Mouse (Mus musculus) heart, embryonic 11.5 days (tissue): ENCODE results near the gene Txndc15. TPM values are rescaled to one million over a fixed set of nuclear protein-coding genes. Genes with fewer than 3 reads are reported as not detected.
"Not testable (repeated sequence)": the region's sequence is repeated elsewhere in the genome, so short reads cannot be mapped to it uniquely, and the experiment has no call there.

Experiments
- ATAC-seq: fragments of 200-750 bp; cut with Nextera tagmentation; replicated peaks from 2 replicates; pipeline ENCODE4 v1.8.0; 2017; ENCODE audit warnings: moderate library complexity; ENCODE audit not compliant: insufficient number of reproducible peaks, low FRiP score, low TSS enrichment
- H3K27ac ChIP-seq: fragments of 300-500 bp; sonication (generic); 2 replicates; pipeline ENCODE4 v1.5.1; 2014; ENCODE audit warnings: mild to moderate bottlenecking, low read depth, low read length
- H3K27me3 ChIP-seq: fragments of 300-500 bp; sonication (generic); 2 replicates; pipeline ENCODE4 v1.6.1; 2014; ENCODE audit warnings: mild to moderate bottlenecking, low read length, mixed read lengths; ENCODE audit not compliant: control insufficient read depth, insufficient read depth
- H3K36me3 ChIP-seq: fragments of 300-500 bp; sonication (generic); 2 replicates; pipeline ENCODE4 v1.6.1; 2014; ENCODE audit warnings: mild to moderate bottlenecking, low read length, moderate library complexity, mixed read lengths; ENCODE audit not compliant: control insufficient read depth, insufficient read depth
- H3K4me1 ChIP-seq: fragments of 300-500 bp; sonication (generic); 2 replicates; pipeline ENCODE4 v1.6.1; 2014; ENCODE audit warnings: low read length; ENCODE audit not compliant: control insufficient read depth, insufficient read depth
- H3K4me2 ChIP-seq: fragments of 300-500 bp; sonication (generic); 2 replicates; pipeline ENCODE4 v1.6.1; 2014; ENCODE audit warnings: mild to moderate bottlenecking, moderate library complexity
- H3K4me3 ChIP-seq: fragments of 300-500 bp; sonication (generic); 2 replicates; pipeline ENCODE4 v1.5.1; 2014; ENCODE audit warnings: low read depth, low read length
- H3K9ac ChIP-seq: fragments of 300-500 bp; sonication (generic); 2 replicates; pipeline ENCODE4 v1.6.1; 2014; ENCODE audit warnings: mild to moderate bottlenecking, low read depth, low read length, moderate library complexity
- H3K9me3 ChIP-seq: fragments of 300-500 bp; sonication (generic); replicated peaks from 2 replicates; pipeline ENCODE4 v1.6.1; 2016; ENCODE audit warnings: low read length; ENCODE audit not compliant: control insufficient read depth
- WGBS: fragments of 180-500 bp; shearing (Covaris S2); extraction: QIAGEN DNeasy Blood & Tissue Kit; methylation state at CpG from one replicate; pipeline ENCODE4 v1.1.7; 2014; ENCODE audit not compliant: insufficient replicate concordance; 5-methylcytosine and 5-hydroxymethylcytosine counted together
- polyA plus RNA-seq: library from polyadenylated mRNA; unstranded; fragments of >200 nt; fragmentation: Nextera tagmentation; extraction: Ambion mirVana; gene quantifications from 2 replicates; pipeline ENCODE4 v1.2.1, GENCODE M21; 2014

The Txndc15 gene
- polyA plus RNA-seq, 1 experiment from 2014 or later = 61.1 TPM

GRCm38 (mm10) chr13:55692535-55693242 is 21.8 kb upstream of the Txndc15 start, which contains the start of gene B230219D22Rik:
Gene B230219D22Rik, plus strand, starts transcription at chr13:55693124.
- peak; percentile 95 for ATAC-seq
- Histone ChIP-seq H3K9me3 (no peaks in the 10 kb centered on the region), H3K9ac (peak within 1 kb of the TSS; percentile 100), H3K4me1 (peaks cover 15% of the 10 kb centered on the region), H3K4me3 (peak within 1 kb of the TSS; percentile 99), H3K4me2 (peak within 1 kb of the TSS; percentile 74), H3K36me3 (no peaks in the 10 kb centered on the region), H3K27ac (peak within 1 kb of the TSS; percentile 99), H3K27me3 (no peaks in the 10 kb centered on the region)
- 2% methylated on average over 47 of the region's 51 CpGs for WGBS

- H3K9ac ChIP-seq = peak overlapping the region; percentile 100
- peak; percentile 62 for ATAC-seq
- peak overlapping the region; percentile 99 for H3K4me3 ChIP-seq
- H3K4me2 ChIP-seq = peak overlapping the region; percentile 74
- H3K36me3 ChIP-seq = no peaks in the 10 kb centered on the region
- H3K27me3 ChIP-seq = no peaks in the 10 kb centered on the region
- under 1% methylated on average over 64 of the region's 70 CpGs for WGBS
- peaks cover 12% of the 10 kb centered on the region for H3K4me1 ChIP-seq
- peak overlapping the region; percentile 99 for H3K27ac ChIP-seq
- no peaks in the 10 kb centered on the region for H3K9me3 ChIP-seq
Measured at GRCm38 (mm10) chr13:55693243-55693721, 21.2 kb upstream of the Txndc15 start.

GRCm38 (mm10) chr13:55694110-55694509 is 20.3 kb upstream of the Txndc15 start:
- Histone ChIP-seq H3K36me3 (peaks cover 2% of the 10 kb centered on the region), H3K9me3 (no peaks in the 10 kb centered on the region), H3K27ac (no peak overlapping the region), H3K4me2 (peak overlapping the region; percentile 74), H3K27me3 (no peaks in the 10 kb centered on the region), H3K9ac (peak overlapping the region; percentile 100), H3K4me3 (peak overlapping the region; percentile 99), H3K4me1 (peaks cover 12% of the 10 kb centered on the region)
- no peak for ATAC-seq
- 19% methylated on average over 8 of the region's 8 CpGs for WGBS

GRCm38 (mm10) chr13:55695989-55696388 is 18.5 kb upstream of the Txndc15 start:
- not testable (repeated sequence) for H3K4me2 ChIP-seq, H3K9me3 ChIP-seq, H3K9ac ChIP-seq, ATAC-seq, H3K27ac ChIP-seq, H3K4me3 ChIP-seq, H3K27me3 ChIP-seq
- Histone ChIP-seq H3K36me3 (peaks cover 13% of the 10 kb centered on the region), H3K4me1 (peaks cover 12% of the 10 kb centered on the region)
- no CpG with 5 or more reads among the region's 3 CpGs for WGBS

- no peaks in the 10 kb centered on the region for H3K4me1 ChIP-seq
- H3K9ac ChIP-seq = no peak overlapping the region
- no peak overlapping the region for H3K4me3 ChIP-seq
- no peak overlapping the region for H3K27ac ChIP-seq
- WGBS = 85% methylated on average over 4 of the region's 4 CpGs
- no peaks in the 10 kb centered on the region for H3K27me3 ChIP-seq
- H3K9me3 ChIP-seq = peaks cover 3% of the 10 kb centered on the region; the same call in 1 of the 2 replicates
- H3K4me2 ChIP-seq = no peak overlapping the region
- peaks cover 19% of the 10 kb centered on the region for H3K36me3 ChIP-seq
- no peak for ATAC-seq
Measured at GRCm38 (mm10) chr13:55704301-55704700, 10.1 kb upstream of the Txndc15 start.

GRCm38 (mm10) chr13:55712846-55713245 is 1.6 kb upstream of the Txndc15 start:
- no peaks in the 10 kb centered on the region for H3K36me3 ChIP-seq

GRCm38 (mm10) chr13:55715167-55715512 is 690 bp downstream of the Txndc15 start:
- no peak for ATAC-seq
- Histone ChIP-seq H3K4me1 (no peaks in the 10 kb centered on the region), H3K27ac (peak overlapping the region; percentile 87), H3K9me3 (no peaks in the 10 kb centered on the region), H3K9ac (peak overlapping the region; percentile 98), H3K4me3 (peak overlapping the region; percentile 94), H3K36me3 (peaks cover 7% of the 10 kb centered on the region; the same call in 1 of the 2 replicates), H3K27me3 (no peaks in the 10 kb centered on the region), H3K4me2 (peak overlapping the region; percentile 67)
- 7% methylated on average over 5 of the region's 5 CpGs for WGBS

More at GRCm38 (mm10) chr13:55712846-55713245, 1.6 kb upstream of the Txndc15 start:
- Histone ChIP-seq H3K4me1 (no peaks in the 10 kb centered on the region), H3K27ac (no peak overlapping the region), H3K4me3 (no peak overlapping the region), H3K4me2 (no peak overlapping the region), H3K9ac (no peak overlapping the region), H3K27me3 (no peaks in the 10 kb centered on the region), H3K9me3 (no peaks in the 10 kb centered on the region)
- no peak for ATAC-seq
- 84% methylated on average over 3 of the region's 3 CpGs for WGBS

GRCm38 (mm10) chr13:55715908-55716510 is 1.6 kb downstream of the Txndc15 start:
- 78% methylated on average over 6 of the region's 7 CpGs for WGBS
- Histone ChIP-seq H3K9me3 (no peaks in the 10 kb centered on the region), H3K27me3 (no peaks in the 10 kb centered on the region), H3K4me1 (no peaks in the 10 kb centered on the region), H3K36me3 (peaks cover 10% of the 10 kb centered on the region; the same call in 1 of the 2 replicates), H3K27ac (no peak overlapping the region), H3K4me2 (no peak overlapping the region), H3K4me3 (no peak overlapping the region), H3K9ac (no peak overlapping the region)
- ATAC-seq = no peak
